Mouse (Mus musculus): Measurements from ENCODE around the gene Golph3l. TPM values are rescaled to one million over a fixed set of nuclear protein-coding genes. Genes with fewer than 3 reads are reported as not detected.
"Not testable (repeated sequence)": the region's sequence is repeated elsewhere in the genome, so short reads cannot be mapped to it uniquely, and the experiment has no call there.

Gene Golph3l
- total RNA-seq (2021) = 10 to 100 TPM; 10.8 to 13.5 TPM
- long read RNA-seq, experiment 1, transcript Golph3l-207 (5 exons, 2,836 nt) = major isoform, 12 of 12 reads
- long read RNA-seq, experiment 1, partial matches to known transcripts = 0 of 12 reads
- long read RNA-seq, experiment 1, other reads (novel, unspliced or antisense) = 0 of 12 reads
- long read RNA-seq, experiment 2, transcript Golph3l-207 (5 exons, 2,836 nt) = major isoform, 7 of 8 reads
- long read RNA-seq, experiment 2, partial matches to known transcripts = 0 of 8 reads
- long read RNA-seq, experiment 2, other reads (novel, unspliced or antisense) = 0 of 8 reads

DNA sequence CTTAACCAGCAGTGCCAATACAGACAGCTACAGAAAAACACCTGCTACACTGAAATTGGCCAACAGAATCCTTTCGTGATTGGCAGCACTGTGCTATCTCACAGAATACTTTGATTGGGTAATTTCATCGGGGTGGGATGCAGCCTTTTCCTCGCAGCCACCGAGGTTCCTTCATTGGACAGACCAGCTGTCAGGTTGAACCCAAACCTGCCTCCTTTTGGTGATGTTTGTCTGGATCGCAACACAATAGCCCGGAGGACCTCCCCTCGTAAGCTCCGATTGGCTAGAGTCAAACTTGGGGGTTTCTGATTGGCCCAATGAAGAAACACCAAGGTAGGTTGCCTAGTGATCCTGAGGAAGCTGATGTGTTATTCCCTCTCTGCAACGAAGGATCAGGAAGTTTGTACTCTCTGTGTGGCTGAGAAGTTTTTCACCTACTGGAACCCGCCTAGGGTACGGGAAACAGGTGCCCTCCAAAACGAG lies at the start of gene Golph3l:
Gene Golph3l (plus strand): TSS at position 331 of the 483 bp plus-strand sequence.
- intact Hi-C loops (cut with DNase I) = no loop called here
- no peak for TF ChIP-seq CTCF (IDR thresholded peaks at IDR 0.05)

DNA sequence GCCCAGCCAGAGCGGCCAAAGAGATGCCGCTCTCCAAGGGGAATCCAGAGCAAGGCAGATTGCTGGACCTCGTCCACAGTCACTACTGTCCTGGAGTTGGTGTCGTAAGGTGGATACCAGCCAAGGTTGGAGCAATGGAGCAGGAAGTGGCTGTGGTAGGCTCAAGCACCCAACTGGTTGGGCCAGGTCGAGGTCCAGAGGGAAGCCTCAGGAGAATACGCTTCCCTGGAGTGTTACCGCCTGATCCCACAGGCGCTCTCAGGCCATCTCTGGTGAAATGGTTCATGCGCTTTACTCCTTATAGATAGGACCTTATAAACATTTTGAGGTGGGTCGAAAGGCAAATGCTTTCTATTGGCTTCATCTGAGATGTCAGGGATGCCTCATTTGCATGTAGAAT lies 49.8 kb upstream of the Golph3l start:
- TF ChIP-seq CTCF (IDR thresholded peaks at IDR 0.05) = no peak
- DNase-seq = no peak
- intact Hi-C loops (cut with DNase I) = no loop called here
- no peak overlapping the region for H3K4me3 ChIP-seq
- no peak overlapping the region for H3K27ac ChIP-seq

More for the DNA sequence above, at the start of gene Golph3l:
- Histone ChIP-seq H3K4me3 (peak within 1 kb of the TSS; percentile 90), H3K27ac (peak within 1 kb of the TSS; percentile 90)
- DNase-seq = peak; percentile 94

DNA sequence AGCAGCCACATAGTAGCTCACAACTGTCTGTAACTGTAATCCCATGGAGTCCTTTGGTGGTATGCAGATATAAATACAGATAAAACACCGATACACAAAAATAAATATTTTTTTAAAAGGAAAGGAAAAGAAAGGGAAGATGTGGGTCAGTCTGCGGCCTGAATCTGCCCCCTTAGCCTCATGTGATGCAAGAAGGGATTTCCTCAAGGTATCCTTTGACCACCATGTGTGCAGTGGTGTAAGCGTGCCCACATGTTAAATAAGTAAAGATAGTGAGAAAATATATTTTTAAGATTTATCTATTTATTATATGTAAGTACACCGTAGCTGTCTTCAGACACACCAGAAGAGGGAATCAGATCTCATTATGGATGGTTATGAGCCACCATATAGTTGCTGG lies 48.9 kb upstream of the Golph3l start:
- DNase-seq = no peak
- no peak for TF ChIP-seq CTCF (IDR thresholded peaks at IDR 0.05)
- H3K27ac ChIP-seq = no peak overlapping the region
- intact Hi-C loops (cut with DNase I) = no loop called here
- H3K4me3 ChIP-seq = no peak overlapping the region

DNA sequence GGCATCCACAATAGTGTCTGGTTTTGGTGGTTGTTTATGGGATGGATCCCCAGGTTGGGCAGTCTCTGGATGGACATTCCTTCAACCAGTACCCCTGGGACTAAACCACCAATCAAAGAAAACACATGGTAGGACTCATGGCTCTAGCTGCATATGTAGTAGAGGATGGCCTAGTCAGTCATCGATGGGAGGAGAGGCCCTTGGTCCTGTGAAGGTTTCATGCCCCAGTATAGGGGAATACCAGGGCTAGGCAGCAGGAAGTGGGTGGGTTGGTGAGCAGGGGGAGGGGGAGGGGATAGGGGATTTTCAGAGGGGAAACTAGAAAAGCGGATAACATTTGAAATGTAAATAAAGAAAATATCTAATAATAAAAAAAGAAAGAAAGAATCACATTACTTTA lies 47.5 kb upstream of the Golph3l start:
- H3K27ac ChIP-seq; DNase-seq; H3K4me3 ChIP-seq; intact Hi-C loops (cut with DNase I): not testable (repeated sequence)

DNA sequence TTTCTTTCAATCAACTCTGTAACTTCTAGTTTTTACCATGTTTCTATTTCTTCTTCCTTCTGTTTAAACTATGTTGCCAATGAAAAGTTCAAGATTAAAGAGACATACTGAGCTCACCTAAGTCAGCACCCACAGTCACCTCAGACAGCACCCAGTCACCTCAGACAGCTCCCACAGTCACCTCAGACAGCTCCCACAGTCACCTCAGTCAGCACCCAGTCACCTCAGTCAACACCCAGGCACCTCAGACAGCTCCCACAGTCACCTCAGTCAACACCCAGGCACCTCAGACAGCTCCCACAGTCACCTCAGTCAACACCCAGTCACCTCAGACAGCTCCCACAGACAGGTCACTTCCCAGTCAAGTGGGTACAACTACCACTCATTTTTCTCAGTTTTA lies 46.6 kb upstream of the Golph3l start:
- H3K4me3 ChIP-seq = no peak overlapping the region
- H3K27ac ChIP-seq = no peak overlapping the region
- intact Hi-C loops (cut with DNase I) = no loop called here
- TF ChIP-seq CTCF (IDR thresholded peaks at IDR 0.05) = no peak
- DNase-seq = no peak

DNA sequence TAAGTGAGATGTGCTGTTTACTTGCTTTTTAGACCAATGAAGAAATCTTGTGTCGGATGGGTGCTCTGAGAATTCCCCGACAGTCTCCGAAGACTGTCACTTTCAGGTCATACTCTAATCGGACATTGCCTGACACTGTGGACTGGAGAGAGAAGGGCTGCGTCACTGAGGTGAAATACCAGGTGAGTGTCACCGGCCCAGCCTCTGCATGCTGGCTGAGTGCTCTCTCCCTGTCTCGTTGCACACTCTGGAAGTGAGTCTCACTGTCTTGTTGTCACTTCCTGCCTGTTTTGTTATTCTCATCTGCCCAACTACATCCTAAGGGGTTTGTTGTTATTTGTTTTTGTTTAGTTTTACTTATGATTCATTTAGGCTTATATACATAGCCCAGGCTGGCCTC lies 45.8 kb upstream of the Golph3l start:
- DNase-seq = no peak
- intact Hi-C loops (cut with DNase I) = no loop called here
- TF ChIP-seq CTCF (IDR thresholded peaks at IDR 0.05) = no peak
- no peak overlapping the region for H3K27ac ChIP-seq
- H3K4me3 ChIP-seq = no peak overlapping the region

DNA sequence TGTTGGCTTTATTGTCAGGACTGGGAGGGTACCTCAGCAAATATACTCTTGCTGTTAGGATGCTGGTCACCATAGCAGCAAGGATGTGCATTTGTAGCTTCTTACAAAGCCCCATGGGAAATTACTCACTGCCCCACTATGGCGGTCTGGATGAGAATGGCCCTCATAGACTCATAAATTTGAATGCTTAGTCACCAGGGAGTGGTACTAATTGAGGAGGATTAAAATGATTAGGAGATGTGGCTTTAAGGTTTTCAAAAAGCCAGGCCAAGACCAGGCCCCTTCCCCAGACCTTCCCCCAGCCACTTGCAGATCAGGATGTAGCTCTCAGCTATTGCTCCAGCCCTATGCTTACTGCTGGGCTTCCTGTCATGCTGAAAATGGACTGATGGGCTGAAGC lies 38.6 kb upstream of the Golph3l start:
- no peak for TF ChIP-seq CTCF (IDR thresholded peaks at IDR 0.05)
- no peak overlapping the region for H3K4me3 ChIP-seq
- intact Hi-C loops (cut with DNase I) = no loop called here
- no peak for DNase-seq
- no peak overlapping the region for H3K27ac ChIP-seq

DNA sequence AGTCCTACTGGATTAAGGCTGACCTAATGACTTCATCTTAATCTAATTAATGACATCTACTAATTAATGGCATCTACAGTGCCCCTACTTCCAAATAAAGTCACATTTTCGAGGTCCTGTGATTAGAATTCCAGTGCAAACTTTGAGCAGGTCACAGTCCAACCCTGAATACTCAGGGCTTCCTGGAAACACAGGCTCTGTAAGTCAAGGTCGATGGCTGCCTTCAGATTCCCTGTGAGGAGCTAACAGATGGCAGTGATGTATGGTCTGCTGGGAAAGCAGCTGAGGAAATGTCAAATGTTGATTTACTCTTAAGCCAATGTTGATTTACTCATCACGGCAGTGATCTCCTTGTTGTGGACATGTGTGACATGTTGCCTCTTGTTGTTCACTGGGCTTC lies 34.7 kb upstream of the Golph3l start:
- TF ChIP-seq CTCF (IDR thresholded peaks at IDR 0.05) = no peak
- Histone ChIP-seq H3K27ac (no peak overlapping the region), H3K4me3 (no peak overlapping the region)
- no peak for DNase-seq
- intact Hi-C loops (cut with DNase I) = no loop called here

DNA sequence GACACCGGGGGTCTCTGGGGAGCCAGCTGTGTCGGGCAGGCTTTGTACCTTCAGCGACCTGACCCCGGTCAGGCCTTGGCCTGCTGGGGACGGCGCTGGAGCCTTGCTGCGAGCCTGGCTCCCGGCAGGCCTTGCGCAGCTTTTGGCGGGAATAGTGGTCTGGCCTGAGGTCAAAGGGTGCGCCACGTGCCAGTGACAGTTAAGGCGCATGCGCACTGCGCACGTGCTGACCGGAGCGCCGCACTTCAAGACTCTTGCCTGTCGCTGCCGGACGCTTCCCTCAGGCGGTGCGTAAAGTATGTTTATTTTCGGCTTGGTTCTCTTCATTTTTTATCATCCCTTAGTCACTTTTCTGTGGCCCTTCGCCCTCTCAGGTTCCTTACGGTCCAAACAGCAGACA lies 29.3 kb upstream of the Golph3l start, which contains the start of gene Hormad1:
Gene Hormad1 (plus strand): TSS at position 241 of the 400 bp plus-strand sequence.
- H3K27ac ChIP-seq = no peak within 1 kb of the TSS
- no peak within 1 kb of the TSS for H3K4me3 ChIP-seq
- DNase-seq = no peak
- no peak for TF ChIP-seq CTCF (IDR thresholded peaks at IDR 0.05)
- intact Hi-C loops (cut with DNase I) = no loop called here

DNA sequence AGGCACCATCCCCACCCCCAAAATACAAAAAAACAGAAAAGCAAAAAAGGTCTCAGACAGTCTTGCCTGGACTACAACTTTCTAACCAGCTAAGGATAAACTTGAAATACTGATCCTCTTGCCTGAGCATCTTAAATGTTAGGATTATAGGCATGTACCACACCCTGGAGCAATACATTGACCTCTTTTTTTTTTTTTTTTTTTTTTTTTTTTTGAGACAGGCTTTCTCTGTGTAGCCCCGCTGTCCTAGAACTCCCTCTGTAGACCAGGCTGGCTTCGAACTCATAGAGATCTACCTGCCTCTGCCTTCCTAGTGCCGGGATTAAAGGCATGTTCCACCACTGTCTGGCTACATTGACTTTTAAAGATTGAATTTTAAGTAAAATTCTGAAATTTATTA lies 28.0 kb upstream of the Golph3l start:
- DNase-seq = no peak
- no peak for TF ChIP-seq CTCF (IDR thresholded peaks at IDR 0.05)
- no peak overlapping the region for H3K4me3 ChIP-seq
- no peak overlapping the region for H3K27ac ChIP-seq
- intact Hi-C loops (cut with DNase I) = no loop called here

DNA sequence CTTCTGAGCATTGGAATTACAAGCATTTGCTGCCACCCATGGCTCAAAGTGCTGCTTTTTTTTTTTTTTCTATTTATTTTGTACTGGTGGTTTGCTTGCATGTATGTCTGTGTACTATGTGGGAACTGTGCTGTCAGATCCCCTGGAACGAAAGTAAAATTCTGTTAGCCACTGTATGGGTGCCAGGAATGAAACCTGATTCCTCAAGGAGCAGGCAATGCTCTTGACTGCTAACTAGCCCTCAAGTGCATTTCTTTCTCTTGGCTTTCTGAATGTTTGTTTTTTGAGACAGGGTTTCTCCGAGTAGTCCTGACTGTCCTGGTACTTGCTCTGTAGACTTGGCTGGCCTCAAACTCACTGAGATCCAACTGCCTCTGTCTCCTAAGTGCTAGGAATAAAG lies 26.9 kb upstream of the Golph3l start:
- intact Hi-C loops (cut with DNase I) = no loop called here
- Histone ChIP-seq H3K4me3 (no peak overlapping the region), H3K27ac (no peak overlapping the region)
- no peak for TF ChIP-seq CTCF (IDR thresholded peaks at IDR 0.05)
- no peak for DNase-seq

DNA sequence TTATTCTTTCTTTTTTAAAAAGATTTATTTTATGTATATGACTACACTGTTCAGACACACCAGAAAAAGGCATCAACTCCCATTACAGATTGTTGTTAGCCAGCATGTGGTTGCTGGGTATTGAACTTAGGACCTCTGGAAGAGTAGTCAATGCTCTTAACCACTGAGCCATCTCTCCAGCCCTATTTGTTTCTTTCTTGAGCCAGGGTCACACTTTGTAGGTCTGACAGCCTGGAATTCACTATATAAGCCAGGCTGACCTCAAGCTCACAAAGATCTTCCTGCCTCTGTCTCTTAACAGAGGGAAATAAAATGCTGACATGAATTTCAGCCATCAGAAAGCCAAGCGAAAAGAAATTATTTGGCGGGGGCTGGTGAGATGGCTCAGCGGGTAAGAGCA lies 19.1 kb upstream of the Golph3l start:
- intact Hi-C loops (cut with DNase I) = no loop called here
- no peak for DNase-seq
- no peak overlapping the region for H3K4me3 ChIP-seq
- no peak for TF ChIP-seq CTCF (IDR thresholded peaks at IDR 0.05)
- no peak overlapping the region for H3K27ac ChIP-seq

DNA sequence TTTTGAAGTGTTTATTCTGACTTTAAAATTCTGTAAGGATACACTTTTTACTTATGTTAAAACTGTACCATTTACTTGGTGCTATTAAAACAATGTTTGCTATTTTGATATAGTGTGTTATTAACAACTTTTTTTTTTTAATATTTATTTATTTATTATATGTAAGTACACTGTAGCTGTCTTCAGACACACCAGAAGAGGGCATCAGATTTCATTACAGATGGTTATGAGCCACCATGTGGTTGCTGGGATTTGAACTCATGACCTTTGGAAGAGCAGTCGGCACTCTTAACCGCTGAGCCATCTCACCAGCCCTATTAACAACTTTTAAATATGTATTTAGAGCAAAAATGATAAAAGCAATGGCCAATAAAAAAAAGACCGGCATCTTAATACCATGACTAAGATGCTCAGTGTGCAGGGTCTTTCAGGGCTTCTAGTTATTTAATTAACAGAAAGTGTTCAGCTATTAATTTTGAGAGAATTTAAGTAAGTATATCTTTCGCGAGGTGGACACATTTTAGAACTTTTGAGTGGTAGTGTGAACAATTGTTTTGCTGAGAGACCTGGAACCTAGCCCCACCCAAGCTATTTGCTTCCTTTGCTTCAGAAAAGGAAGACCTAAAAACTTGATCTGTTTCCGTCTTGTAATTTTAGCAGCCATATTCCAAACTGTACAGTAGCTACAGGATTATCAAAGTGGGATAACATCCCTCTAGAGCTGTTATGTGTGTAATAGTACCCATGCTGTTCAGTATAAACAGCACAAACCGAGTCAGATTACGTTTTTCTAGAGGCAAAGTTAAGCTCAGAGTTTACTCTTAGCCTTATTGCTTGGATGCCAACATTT lies 755 bp upstream of the Golph3l start:
- Histone ChIP-seq H3K27ac (peak overlapping the region; percentile 90), H3K4me3 (peak overlapping the region; percentile 90)
- no peak for DNase-seq
- no peak for TF ChIP-seq CTCF (IDR thresholded peaks at IDR 0.05)
- intact Hi-C loops (cut with DNase I) = no loop called here
